Mouse (Mus musculus) limb, embryonic 11.5 days (tissue): Measurements from ENCODE around the gene Pttg1. TPM values are rescaled to one million over a fixed set of nuclear protein-coding genes. Genes with fewer than 3 reads are reported as not detected.

ENCODE experiments used
- ATAC-seq: fragments of 200-750 bp; cut with Nextera tagmentation; 2 replicates; pipeline ENCODE4 v1.8.0; 2017; ENCODE audit warnings: low read depth; ENCODE audit not compliant: insufficient number of reproducible peaks, low FRiP score, low TSS enrichment
- DNase-seq: peaks from one replicate; pipeline ENCODE4 v3.0.0-alpha.2; 2015; ENCODE audit warnings: low spot score
- H3K27ac ChIP-seq: fragments of 300-500 bp; sonication (generic); replicated peaks from 2 replicates; pipeline ENCODE4 v1.5.1; 2014; ENCODE audit warnings: low read depth, mild to moderate bottlenecking, low read length
- H3K27me3 ChIP-seq: fragments of 300-500 bp; sonication (generic); 2 replicates; pipeline ENCODE4 v1.6.1; 2014; ENCODE audit warnings: mild to moderate bottlenecking, low read length, mixed read lengths; ENCODE audit not compliant: control insufficient read depth, insufficient read depth
- H3K36me3 ChIP-seq: fragments of 300-500 bp; sonication (generic); 2 replicates; pipeline ENCODE4 v1.6.1; 2014; ENCODE audit warnings: mild to moderate bottlenecking, low read length, moderate library complexity, mixed read lengths; ENCODE audit not compliant: control insufficient read depth, insufficient read depth
- H3K4me1 ChIP-seq: fragments of 300-500 bp; sonication (generic); 2 replicates; pipeline ENCODE4 v1.6.1; 2014; ENCODE audit warnings: low read length, mixed read lengths; ENCODE audit not compliant: control insufficient read depth, insufficient read depth
- H3K4me2 ChIP-seq: fragments of 300-500 bp; sonication (generic); 2 replicates; pipeline ENCODE4 v1.6.1; 2014; ENCODE audit warnings: low read depth, mild to moderate bottlenecking, moderate library complexity; ENCODE audit not compliant: severe bottlenecking
- H3K4me3 ChIP-seq: fragments of 300-500 bp; sonication (generic); 2 replicates; pipeline ENCODE4 v1.5.1; 2014; ENCODE audit warnings: low read depth, low read length
- H3K9ac ChIP-seq: fragments of 300-500 bp; sonication (generic); 2 replicates; pipeline ENCODE4 v1.6.1; 2014; ENCODE audit warnings: mild to moderate bottlenecking, low read length
- H3K9me3 ChIP-seq: fragments of 300-500 bp; sonication (generic); 2 replicates; pipeline ENCODE4 v1.6.1; 2016; ENCODE audit warnings: low read length; ENCODE audit not compliant: control insufficient read depth
- WGBS: fragments of 180-500 bp; shearing (Covaris S2); extraction: QIAGEN DNeasy Blood & Tissue Kit; methylation state at CpG from one replicate; pipeline ENCODE4 v1.1.7; 2014; 5-methylcytosine and 5-hydroxymethylcytosine counted together
- polyA plus RNA-seq: library from polyadenylated mRNA; unstranded; fragments of >200 nt; fragmentation: Nextera tagmentation; extraction: Ambion mirVana; gene quantifications from 2 replicates; pipeline ENCODE4 v1.2.1, GENCODE M21; 2014

Pttg1 gene
- polyA plus RNA-seq, 1 experiment from 2014 or later: 100 TPM

DNA sequence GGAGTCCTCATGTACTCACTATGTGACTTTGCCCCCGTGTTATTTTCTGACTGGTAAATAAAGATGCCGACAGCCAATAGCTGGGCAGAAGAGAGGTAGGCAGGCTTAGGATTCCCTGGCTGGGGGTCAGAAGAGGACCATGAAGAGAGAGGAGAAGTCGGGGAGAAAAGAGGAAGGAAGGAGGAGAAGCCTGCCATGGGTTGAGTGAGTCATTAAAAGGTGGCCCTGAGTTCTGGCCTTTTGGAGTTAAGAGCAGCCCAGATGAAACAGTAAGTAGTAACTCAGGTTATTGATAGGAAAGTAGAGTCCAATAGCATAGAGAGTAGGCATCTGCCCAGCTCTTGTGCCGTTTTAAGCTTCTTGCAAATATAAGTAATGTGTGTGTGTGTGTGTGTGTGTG, 25.3 kb upstream of the Pttg1 start:
- Histone ChIP-seq H3K4me3 (no peak overlapping the region), H3K36me3 (peaks cover under 1% of the 10 kb centered on the region; the same call in 1 of the 2 replicates), H3K4me2 (no peak overlapping the region), H3K9me3 (no peaks in the 10 kb centered on the region), H3K4me1 (no peaks in the 10 kb centered on the region), H3K9ac (no peak overlapping the region), H3K27ac (no peak overlapping the region), H3K27me3 (no peaks in the 10 kb centered on the region)
- 70% methylated on average over 4 of the region's 4 CpGs for WGBS
- DNase-seq (no peak), ATAC-seq (no peak)

DNA sequence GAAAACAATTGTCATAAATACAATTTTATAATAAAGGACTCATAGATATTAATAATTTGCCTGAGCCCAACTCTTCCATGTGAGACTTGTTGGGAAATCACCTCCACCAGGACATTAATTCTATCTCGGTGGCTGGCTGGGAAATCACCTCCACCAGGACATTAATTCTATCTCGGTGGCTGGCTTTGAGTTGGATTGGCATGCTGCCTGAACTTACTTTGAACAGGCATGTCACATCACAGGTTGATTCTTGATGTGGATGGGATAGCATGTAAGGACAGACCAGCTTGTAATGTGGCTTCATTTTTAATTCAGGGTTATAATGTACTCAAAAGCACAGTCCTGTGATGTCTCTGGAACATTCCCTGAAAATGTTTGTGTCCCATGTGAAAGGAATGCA, 23.9 kb upstream of the Pttg1 start:
- DNase-seq (no peak), ATAC-seq (no peak)
- Histone ChIP-seq H3K27me3 (no peaks in the 10 kb centered on the region), H3K36me3 (peaks cover 2% of the 10 kb centered on the region; the same call in 1 of the 2 replicates), H3K4me1 (no peaks in the 10 kb centered on the region), H3K9me3 (no peaks in the 10 kb centered on the region), H3K9ac (no peak overlapping the region), H3K27ac (no peak overlapping the region), H3K4me3 (no peak overlapping the region), H3K4me2 (no peak overlapping the region)
- WGBS: 93% methylated on average over 2 of the region's 2 CpGs

- H3K4me3 ChIP-seq: no peak overlapping the region
- DNase-seq: no peak
- no peak overlapping the region for H3K4me2 ChIP-seq
- H3K36me3 ChIP-seq: peaks cover 11% of the 10 kb centered on the region; the same call in 1 of the 2 replicates
- 95% methylated on average over 13 of the region's 13 CpGs for WGBS
- H3K9ac ChIP-seq: no peak overlapping the region
- H3K27ac ChIP-seq: no peak overlapping the region
- no peak for ATAC-seq
- no peaks in the 10 kb centered on the region for H3K4me1 ChIP-seq
- H3K9me3 ChIP-seq: no peaks in the 10 kb centered on the region
- H3K27me3 ChIP-seq: no peaks in the 10 kb centered on the region
Observed at GRCm38 (mm10) chr11:43443183-43443582, 17.1 kb upstream of the Pttg1 start.

- no peaks in the 10 kb centered on the region for H3K4me1 ChIP-seq
- no peak for DNase-seq
- H3K36me3 ChIP-seq: peaks cover 8% of the 10 kb centered on the region; the same call in 1 of the 2 replicates
- no peak overlapping the region for H3K27ac ChIP-seq
- WGBS: 93% methylated on average over 10 of the region's 10 CpGs
- ATAC-seq: no peak
- no peaks in the 10 kb centered on the region for H3K27me3 ChIP-seq
- no peak overlapping the region for H3K4me3 ChIP-seq
- H3K4me2 ChIP-seq: no peak overlapping the region
- H3K9ac ChIP-seq: no peak overlapping the region
- H3K9me3 ChIP-seq: no peaks in the 10 kb centered on the region
Observed at GRCm38 (mm10) chr11:43441121-43441520, 15.1 kb upstream of the Pttg1 start.

- Histone ChIP-seq H3K4me3 (peak overlapping the region; percentile 88), H3K36me3 (no peaks in the 10 kb centered on the region), H3K9ac (peak overlapping the region; percentile 61), H3K9me3 (no peaks in the 10 kb centered on the region), H3K27me3 (no peaks in the 10 kb centered on the region), H3K4me1 (peaks cover 4% of the 10 kb centered on the region; the same call in 1 of the 2 replicates), H3K27ac (no peak overlapping the region), H3K4me2 (peak overlapping the region; percentile 69)
- 2% methylated on average over 9 of the region's 9 CpGs for WGBS
- no peak for DNase-seq
- peak; percentile 24; the same call in 1 of the 2 replicates for ATAC-seq
Observed at GRCm38 (mm10) chr11:43434024-43434407, 8.0 kb upstream of the Pttg1 start.

- ATAC-seq (peak; percentile 86), DNase-seq (peak; percentile 85)
- peak within 1 kb of the TSS; percentile 69 for H3K4me2 ChIP-seq
- peak within 1 kb of the TSS; percentile 61 for H3K9ac ChIP-seq
- no peaks in the 10 kb centered on the region for H3K9me3 ChIP-seq
- peaks cover 4% of the 10 kb centered on the region; the same call in 1 of the 2 replicates for H3K4me1 ChIP-seq
- H3K36me3 ChIP-seq: no peaks in the 10 kb centered on the region
- 9% methylated on average over 38 of the region's 38 CpGs for WGBS
- H3K27me3 ChIP-seq: no peaks in the 10 kb centered on the region
- H3K27ac ChIP-seq: no peak within 1 kb of the TSS
- H3K4me3 ChIP-seq: peak within 1 kb of the TSS; percentile 88
Observed at GRCm38 (mm10) chr11:43433254-43434023, 7.4 kb upstream of the Pttg1 start, which contains the start of gene Slu7. TSS of gene Slu7 (plus strand) at chr11:43433744.

DNA sequence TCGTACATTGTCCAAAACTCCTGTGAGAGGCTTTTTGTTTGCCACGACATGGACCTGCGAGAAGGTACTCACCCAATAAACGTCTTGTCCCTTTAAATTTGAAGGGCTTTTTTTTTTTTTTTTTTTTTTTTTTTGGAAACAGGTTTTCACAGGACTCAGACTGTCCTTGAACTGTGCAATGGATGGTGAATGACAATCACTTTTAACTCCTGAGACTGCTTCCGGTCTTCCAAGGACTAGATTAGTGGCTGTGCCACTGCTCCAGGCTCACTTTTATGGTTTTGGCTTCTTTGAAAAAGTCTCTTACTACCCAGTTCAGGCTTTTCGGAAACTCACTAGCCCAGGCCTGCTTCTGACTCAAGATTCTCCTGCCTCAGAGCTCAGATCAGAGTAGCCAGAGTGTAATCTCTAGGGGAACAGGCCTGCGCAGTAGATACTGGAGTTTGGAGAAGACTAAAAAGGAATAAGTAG, 398 bp upstream of the Pttg1 start:
- H3K4me1 ChIP-seq: 0 out of 2 replicates have a peak, but pooled peaks cover 2% of the 10 kb centered on the region
- ATAC-seq (peak; percentile 51), DNase-seq (no peak)
- no peaks in the 10 kb centered on the region for H3K27me3 ChIP-seq
- H3K36me3 ChIP-seq: no peaks in the 10 kb centered on the region; the same call in 1 of the 2 replicates
- H3K9ac ChIP-seq: peak overlapping the region; percentile 63
- peak overlapping the region; percentile 44 for H3K4me3 ChIP-seq
- 21% methylated on average over 7 of the region's 7 CpGs for WGBS
- no peak overlapping the region for H3K27ac ChIP-seq
- peak overlapping the region; percentile 44; the same call in 1 of the 2 replicates for H3K4me2 ChIP-seq
- H3K9me3 ChIP-seq: no peaks in the 10 kb centered on the region

- H3K9ac ChIP-seq: no peak overlapping the region
- H3K4me1 ChIP-seq: 0 out of 2 replicates have a peak, but pooled peaks cover 2% of the 10 kb centered on the region
- no peak overlapping the region for H3K27ac ChIP-seq
- H3K4me2 ChIP-seq: peak overlapping the region; percentile 44; the same call in 1 of the 2 replicates
- no peaks in the 10 kb centered on the region for H3K9me3 ChIP-seq
- peak; percentile 28; the same call in 1 of the 2 replicates for ATAC-seq
- no peak for DNase-seq
- WGBS: 91% methylated on average over 9 of the region's 9 CpGs
- no peaks in the 10 kb centered on the region; the same call in 1 of the 2 replicates for H3K36me3 ChIP-seq
- no peaks in the 10 kb centered on the region for H3K27me3 ChIP-seq
- peak overlapping the region; percentile 44; the same call in 1 of the 2 replicates for H3K4me3 ChIP-seq
Observed at GRCm38 (mm10) chr11:43425166-43425709, 813 bp downstream of the Pttg1 start.
